Mouse (Mus musculus): ENCODE results near the gene Mcat.

GRCm38 (mm10) chr15:83523196-83523595 is 40.4 kb downstream of the Mcat start:
- TF ChIP-seq CTCF (IDR thresholded peaks at IDR 0.05; ENCODE audit: control insufficient read depth, insufficient read depth, low read length) (no peak), POLR2A (IDR thresholded peaks at IDR 0.05; ENCODE audit: borderline replicate concordance, control insufficient read depth, low read depth, low read length) (no peak)

Data from bone marrow, adult 2 months (tissue).